Mouse (Mus musculus): ENCODE measurements at regions not wholly inside any gene's neighbourhood (a gene's known extent, or its start where the extent isn't known, plus 50 kb on each side); places are given as distances from the start of the nearest gene placed in this dataset.
A peak's percentile ranks its signal among the peaks of the same experiment; 100 is the strongest.

GRCm38 (mm10) chr5:9954652-9955051 lies 229.7 kb upstream of the Grm3 start:
- peak; percentile 53 for DNase-seq

- DNase-seq = no peak
Observed at GRCm38 (mm10) chr5:9938746-9939145, 213.8 kb upstream of the Grm3 start.

- no peak for DNase-seq
Observed at GRCm38 (mm10) chr5:9912936-9913335, 188.0 kb upstream of the Grm3 start.

- DNase-seq = no peak
Observed at GRCm38 (mm10) chr5:9911783-9912182, 186.8 kb upstream of the Grm3 start.

GRCm38 (mm10) chr5:9911089-9911473 lies 186.1 kb upstream of the Grm3 start:
- DNase-seq = no peak

- no peak for DNase-seq
Observed at GRCm38 (mm10) chr5:9910452-9911088, 185.6 kb upstream of the Grm3 start.

- no peak for DNase-seq
Observed at GRCm38 (mm10) chr5:9895297-9895696, 170.3 kb upstream of the Grm3 start.

GRCm38 (mm10) chr5:9878063-9878462 lies 153.1 kb upstream of the Grm3 start:
- no peak for DNase-seq

GRCm38 (mm10) chr5:9869091-9869490 lies 144.1 kb upstream of the Grm3 start:
- DNase-seq = no peak

GRCm38 (mm10) chr5:9829750-9830149 lies 104.8 kb upstream of the Grm3 start:
- DNase-seq = no peak

- peak; percentile 35 for DNase-seq
Observed at GRCm38 (mm10) chr5:9801707-9802106, 76.7 kb upstream of the Grm3 start.

- no peak for DNase-seq
Observed at GRCm38 (mm10) chr5:9781107-9781506, 56.1 kb upstream of the Grm3 start.

Measured in retina, postnatal 1 day (tissue).